Mouse (Mus musculus) hematopoietic stem cell, adult 5-6 weeks (primary cell): ENCODE measurements around the gene Olfr1368. TPM values are rescaled to one million over a fixed set of nuclear protein-coding genes. Genes with fewer than 3 reads are reported as not detected.
"Not testable (repeated sequence)": the region's sequence is repeated elsewhere in the genome, so short reads cannot be mapped to it uniquely, and the experiment has no call there.

ENCODE experiments used
- ATAC-seq, 2 experiments: fragments of 125-278 bp in 1 of 2; replicated peaks in 1 of 2; 2 replicates each; pipeline ENCODE4 v1.8.0; 2016 to 2017; ENCODE audit warnings: inconsistent platforms in 2 of 2, mild to moderate bottlenecking in 2 of 2, moderate number of reproducible peaks in 2 of 2, low read depth in 1 of 2, moderate TSS enrichment in 1 of 2; ENCODE audit not compliant: low FRiP score in 2 of 2, poor library complexity in 2 of 2, severe bottlenecking in 2 of 2, insufficient read depth in 1 of 2, low TSS enrichment in 1 of 2
- total RNA-seq: library from RNA; stranded (forward); fragments of 172-1452, 232-1000 nt; gene quantifications from 2 replicates; pipeline ENCODE4 v1.2.3, GENCODE M21; 2017

Olfr1368 gene
- total RNA-seq, 1 experiment from 2014 or later, result not detected

- not testable (repeated sequence) for ATAC-seq
Measured at GRCm38 (mm10) chr13:21111183-21111582, 34.5 kb downstream of the Olfr1368 start, which contains the start of gene Olfr1369-ps1. Olfr1369-ps1 (plus strand) TSS chr13:21111483.

- ATAC-seq, result no peak
Measured at GRCm38 (mm10) chr13:21110441-21110840, 35.2 kb downstream of the Olfr1368 start.

- ATAC-seq, result no peak
Measured at GRCm38 (mm10) chr13:21109759-21110158, 35.9 kb downstream of the Olfr1368 start.

Other genes with a start within 250 kb of the Olfr1368 start
- not detected in 2 replicates for gene Olfr1370, start 70.9 kb downstream of the Olfr1368 start, total RNA-seq
- 0.06 TPM in 1 of 2 replicates, not detected in the other for gene Olfr1369-ps1, start 34.4 kb downstream of the Olfr1368 start, total RNA-seq
- not detected in 2 replicates for gene Olfr263, start 16.2 kb downstream of the Olfr1368 start, total RNA-seq
- gene Trim27, start 33.6 kb upstream of the Olfr1368 start, total RNA-seq, result 150 and 162 TPM in 2 replicates
- not detected in 2 replicates for gene Gpx5, start 146.9 kb upstream of the Olfr1368 start, total RNA-seq
- not detected in 2 replicates for gene Gpx6, start 166.3 kb upstream of the Olfr1368 start, total RNA-seq
- not detected in 2 replicates for gene Olfr1367, start 201.0 kb upstream of the Olfr1368 start, total RNA-seq
- gene Zscan12, start 217.0 kb upstream of the Olfr1368 start, total RNA-seq, result 10.2 and 12.5 TPM in 2 replicates